Mouse (Mus musculus): ENCODE measurements around the gene Eml1. TPM values are rescaled to one million over a fixed set of nuclear protein-coding genes. Genes with fewer than 3 reads are reported as not detected.

The Eml1 gene
- total RNA-seq (2018; cell fraction: chromatin; rRNA removed) = 1 to 10 TPM in 2 of 26 experiments, not detected in 24; 1.2 to 2.8 TPM
- total RNA-seq (2018; cell fraction: cytosol; rRNA removed) = not detected
- total RNA-seq (2018; cell fraction: nucleus; rRNA removed) = under 1 TPM in 1 of 26 experiments, not detected in 25; 0.45 TPM
- not detected in 3 replicates for polyA plus RNA-seq (2018)

DNA sequence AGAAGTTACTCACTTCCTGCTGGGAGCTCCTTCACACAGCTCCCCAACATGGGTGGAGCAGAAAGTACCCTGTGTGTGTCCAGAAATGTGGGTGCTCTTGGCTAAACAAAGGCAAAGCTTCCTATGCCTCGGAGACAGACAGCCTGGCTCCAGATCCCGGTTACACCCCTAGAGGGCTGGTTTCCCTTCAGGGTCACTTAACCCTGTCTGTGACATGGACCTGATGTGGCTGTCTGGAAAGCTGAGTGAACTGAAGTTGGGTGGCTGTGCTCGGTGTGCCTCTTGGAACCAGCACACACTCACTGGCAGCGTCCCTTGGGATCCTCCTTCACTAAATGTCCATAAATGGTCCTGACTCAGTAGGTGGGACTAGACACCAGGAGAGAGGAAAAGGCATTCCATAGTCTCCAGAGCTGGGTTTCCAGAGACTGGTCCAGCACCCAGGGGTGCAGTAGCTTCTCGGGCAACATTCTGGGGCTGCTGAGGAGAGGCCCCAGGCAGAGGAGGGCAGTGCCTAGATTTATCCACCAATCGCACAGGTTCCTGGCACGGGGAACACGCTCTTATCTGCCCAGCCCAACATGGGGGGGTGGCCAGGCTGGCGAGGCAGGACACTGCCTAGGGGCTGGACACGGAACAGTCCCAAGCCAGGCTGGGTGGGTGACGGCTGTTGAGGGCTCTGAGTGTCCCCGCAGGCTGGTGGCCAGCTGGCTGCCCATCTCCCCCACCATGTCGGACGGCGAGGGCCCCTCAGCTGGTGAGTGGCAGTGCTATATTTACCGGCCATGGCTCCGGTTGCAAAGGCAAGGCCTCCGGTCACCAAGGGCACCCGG, at the start of gene Eml1:
Gene Eml1, plus strand, starts transcription at position 362 of the 833 bp plus-strand sequence.
- H3K4me3 ChIP-seq (ENCODE audit: inconsistent target) = no peak within 1 kb of the TSS
- 52% methylated on average over 18 of the region's 19 CpGs for WGBS (ENCODE audit: missing documents)
- no peaks in the 10 kb centered on the region for H3K36me3 ChIP-seq (ENCODE audit: inconsistent target)
- no peaks in the 10 kb centered on the region for H3K79me2 ChIP-seq (ENCODE audit: inconsistent target)
- H3K27ac ChIP-seq = no peak within 1 kb of the TSS

DNA sequence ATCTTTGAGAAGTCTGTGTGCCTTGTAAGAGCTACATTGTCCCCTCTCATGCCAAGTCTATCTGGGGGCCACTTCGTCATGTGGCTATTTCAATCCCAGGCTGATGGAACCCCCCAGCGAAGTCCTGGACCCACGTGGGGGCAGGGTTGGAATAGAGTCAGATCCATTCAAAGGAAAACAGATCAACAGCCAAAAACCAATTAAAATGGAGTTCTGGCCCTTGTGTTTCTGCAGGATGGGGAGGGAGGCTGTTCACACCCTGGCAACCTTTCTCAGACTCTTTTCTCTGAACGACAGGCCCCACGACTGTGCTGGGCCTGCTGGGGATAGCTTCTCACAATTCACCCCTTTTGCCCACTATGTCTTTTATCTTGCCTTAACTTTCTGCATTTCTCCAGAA, 44.4 kb upstream of the Eml1 start:
- no peaks in the 10 kb centered on the region for H3K36me3 ChIP-seq (ENCODE audit: inconsistent target)
- 64% methylated on average over 5 of the region's 5 CpGs for WGBS (ENCODE audit: missing documents)
- no peak overlapping the region for H3K4me3 ChIP-seq (ENCODE audit: inconsistent target)
- no peak overlapping the region for H3K27ac ChIP-seq
- no peaks in the 10 kb centered on the region for H3K79me2 ChIP-seq (ENCODE audit: inconsistent target)

DNA sequence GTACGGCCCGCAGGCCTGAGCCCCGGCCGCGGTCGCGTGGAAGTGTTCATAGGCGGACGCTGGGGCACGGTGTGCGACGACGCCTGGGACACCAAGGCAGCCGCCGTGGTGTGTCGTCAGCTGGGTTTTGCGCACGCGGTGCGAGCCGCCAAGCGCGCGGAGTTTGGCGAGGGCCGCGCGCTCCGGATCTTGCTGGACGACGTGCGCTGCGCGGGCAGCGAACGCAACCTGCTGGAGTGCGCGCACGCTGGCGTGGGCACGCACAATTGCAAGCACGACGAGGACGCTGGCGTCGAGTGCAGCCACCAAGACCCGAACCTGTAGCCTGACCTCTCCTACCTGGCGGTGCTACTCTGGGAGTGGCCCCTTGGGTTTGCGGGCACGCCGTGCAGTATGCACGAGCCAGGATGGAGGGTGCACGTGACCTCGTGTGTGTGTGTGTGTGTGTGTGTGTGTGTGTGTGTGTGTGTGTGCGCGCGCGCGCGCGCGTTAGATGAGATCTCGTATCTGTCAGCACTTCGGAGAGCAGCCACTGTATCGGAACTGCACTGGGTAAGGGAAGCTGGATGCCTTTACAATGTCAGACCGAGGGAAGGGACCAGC, 42.8 kb upstream of the Eml1 start:
- H3K36me3 ChIP-seq (ENCODE audit: inconsistent target) = no peaks in the 10 kb centered on the region
- H3K27ac ChIP-seq = no peak overlapping the region
- WGBS (ENCODE audit: missing documents) = 4% methylated on average over 53 of the region's 66 CpGs
- no peaks in the 10 kb centered on the region for H3K79me2 ChIP-seq (ENCODE audit: inconsistent target)
- no peak overlapping the region for H3K4me3 ChIP-seq (ENCODE audit: inconsistent target)

DNA sequence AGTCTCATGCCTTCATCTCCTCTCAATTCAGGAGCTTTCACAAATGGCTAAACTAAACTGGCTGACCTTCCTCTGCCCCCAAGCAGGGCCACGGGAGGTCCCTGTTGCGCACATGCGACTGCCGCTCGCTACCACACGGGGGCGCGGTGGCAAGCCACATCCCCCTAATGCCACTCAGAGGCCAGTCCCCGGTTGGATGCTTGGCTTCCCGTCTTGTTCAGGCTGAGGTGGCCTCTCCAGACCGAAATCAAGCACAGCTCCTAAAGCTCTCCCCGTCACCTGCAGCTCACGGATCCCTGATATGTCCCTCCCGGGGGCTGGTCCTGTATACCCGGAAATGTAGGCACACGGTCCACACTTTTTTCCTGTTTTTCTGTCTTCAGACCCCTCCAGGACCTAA, 37.7 kb upstream of the Eml1 start:
- Histone ChIP-seq H3K4me3 (ENCODE audit: inconsistent target) (no peak overlapping the region), H3K27ac (no peak overlapping the region), H3K79me2 (ENCODE audit: inconsistent target) (no peaks in the 10 kb centered on the region), H3K36me3 (ENCODE audit: inconsistent target) (no peaks in the 10 kb centered on the region)
- WGBS (ENCODE audit: missing documents) = 3% methylated on average over 16 of the region's 16 CpGs

DNA sequence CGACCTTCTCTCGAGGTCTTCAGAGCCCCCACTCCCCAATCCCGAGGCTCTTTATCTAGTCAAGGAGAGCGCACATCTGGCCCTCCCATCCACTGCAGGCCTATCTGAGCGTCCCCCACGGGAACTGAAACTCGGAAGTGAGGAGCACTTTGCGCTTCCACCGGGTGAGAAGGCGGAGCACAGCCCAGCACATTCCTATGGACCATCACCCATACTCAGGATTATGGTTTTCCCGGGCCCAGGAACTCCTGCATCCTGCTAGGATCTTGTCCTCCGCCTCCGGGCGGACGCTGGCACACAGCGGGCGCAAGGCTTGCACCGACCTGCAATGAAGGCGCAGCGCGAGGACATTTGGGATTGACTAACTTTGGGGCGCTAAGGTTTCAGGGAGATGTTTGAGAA, 37.3 kb upstream of the Eml1 start:
- Histone ChIP-seq H3K36me3 (ENCODE audit: inconsistent target) (no peaks in the 10 kb centered on the region), H3K4me3 (ENCODE audit: inconsistent target) (no peak overlapping the region), H3K27ac (no peak overlapping the region), H3K79me2 (ENCODE audit: inconsistent target) (no peaks in the 10 kb centered on the region)
- 1% methylated on average over 22 of the region's 22 CpGs for WGBS (ENCODE audit: missing documents)

DNA sequence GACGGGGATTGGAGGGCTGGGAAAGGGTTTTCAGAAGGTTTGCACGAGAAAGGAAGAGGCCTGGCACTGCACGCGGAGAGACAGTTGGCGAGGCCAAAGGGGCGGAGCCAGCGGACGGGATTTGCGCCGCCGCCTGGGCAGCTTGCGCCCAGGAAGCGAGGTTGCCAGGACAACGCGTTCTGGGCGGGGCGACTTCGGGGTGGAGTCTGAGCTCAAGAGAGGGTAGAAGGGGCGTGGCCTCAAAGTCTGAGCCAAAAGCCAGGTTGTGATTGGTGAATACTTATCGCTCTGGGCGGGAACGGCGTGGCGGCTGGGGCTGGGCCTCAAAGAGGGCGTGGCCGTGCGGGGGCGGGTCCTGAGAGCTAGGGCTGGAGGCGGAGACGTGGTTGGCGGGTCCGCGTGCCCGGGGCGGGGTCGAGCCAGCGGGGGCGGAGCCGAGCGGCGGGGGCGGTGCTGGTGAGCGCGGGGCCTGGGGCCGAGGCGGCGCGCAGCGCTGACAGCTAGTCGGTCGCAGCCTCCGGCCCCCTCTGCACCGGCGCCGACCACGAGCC, 36.8 kb upstream of the Eml1 start, which contains the start of gene Cyp46a1:
Gene Cyp46a1, plus strand, starts transcription at position 487 of the 551 bp plus-strand sequence.
- no peaks in the 10 kb centered on the region for H3K36me3 ChIP-seq (ENCODE audit: inconsistent target)
- H3K27ac ChIP-seq = no peak within 1 kb of the TSS
- H3K4me3 ChIP-seq (ENCODE audit: inconsistent target) = no peak within 1 kb of the TSS
- WGBS (ENCODE audit: missing documents) = 2% methylated on average over 47 of the region's 56 CpGs
- no peaks in the 10 kb centered on the region for H3K79me2 ChIP-seq (ENCODE audit: inconsistent target)

DNA sequence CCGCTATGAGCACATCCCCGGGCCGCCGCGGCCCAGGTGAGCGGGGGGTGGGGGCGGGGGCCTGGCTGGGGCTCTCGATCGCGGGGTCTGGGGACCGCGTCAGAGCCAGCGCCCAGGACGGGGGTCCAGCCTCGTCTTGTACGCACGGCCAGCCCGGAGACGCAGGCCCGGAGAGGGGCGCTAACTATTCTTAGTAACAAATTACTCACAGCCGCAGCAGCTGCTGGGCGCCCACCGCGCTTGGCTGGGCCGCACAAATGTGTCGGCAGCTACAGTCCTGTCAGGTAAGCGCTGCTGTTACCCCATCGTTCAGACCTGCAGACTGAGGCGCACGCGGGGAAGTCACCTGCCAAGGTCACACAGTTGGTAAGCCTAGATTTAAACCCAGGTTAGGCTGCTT, 36.2 kb upstream of the Eml1 start:
- 3% methylated on average over 15 of the region's 32 CpGs for WGBS (ENCODE audit: missing documents)
- Histone ChIP-seq H3K4me3 (ENCODE audit: inconsistent target) (no peak overlapping the region), H3K27ac (no peak overlapping the region), H3K36me3 (ENCODE audit: inconsistent target) (no peaks in the 10 kb centered on the region), H3K79me2 (ENCODE audit: inconsistent target) (no peaks in the 10 kb centered on the region)

DNA sequence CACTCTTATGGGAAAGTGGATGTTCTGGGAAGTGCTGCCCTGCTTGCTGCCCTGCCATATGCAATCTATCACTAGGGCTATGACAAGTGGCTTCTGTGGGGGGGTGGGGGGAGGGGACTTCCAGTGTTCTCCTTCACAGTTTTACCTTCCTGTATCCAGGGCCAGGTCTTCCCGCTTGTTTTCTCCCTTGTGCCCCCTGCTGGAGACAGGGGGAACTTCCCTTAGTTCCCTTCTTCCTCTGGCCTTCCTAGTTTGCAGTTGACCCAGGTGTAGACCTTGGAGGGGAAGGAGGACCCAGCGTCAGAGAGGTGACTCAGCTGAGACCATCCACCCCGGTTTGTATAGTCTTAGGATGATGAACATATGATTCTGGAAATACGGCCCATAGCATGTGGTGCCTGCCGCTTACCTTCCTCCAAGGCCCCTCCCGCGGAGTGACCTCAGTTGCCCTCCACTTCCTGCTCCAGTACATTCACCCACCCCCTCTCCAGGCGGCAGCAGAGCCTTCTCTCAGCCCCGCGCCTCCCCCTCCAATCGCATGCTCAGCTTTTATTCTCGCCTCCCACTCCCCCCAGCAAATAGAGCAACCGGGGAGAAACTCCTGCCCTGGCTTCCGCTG, 32.1 kb upstream of the Eml1 start:
- Histone ChIP-seq H3K4me3 (ENCODE audit: inconsistent target) (no peak overlapping the region), H3K36me3 (ENCODE audit: inconsistent target) (no peaks in the 10 kb centered on the region), H3K79me2 (ENCODE audit: inconsistent target) (no peaks in the 10 kb centered on the region), H3K27ac (no peak overlapping the region)
- 23% methylated on average over 14 of the region's 14 CpGs for WGBS (ENCODE audit: missing documents)

DNA sequence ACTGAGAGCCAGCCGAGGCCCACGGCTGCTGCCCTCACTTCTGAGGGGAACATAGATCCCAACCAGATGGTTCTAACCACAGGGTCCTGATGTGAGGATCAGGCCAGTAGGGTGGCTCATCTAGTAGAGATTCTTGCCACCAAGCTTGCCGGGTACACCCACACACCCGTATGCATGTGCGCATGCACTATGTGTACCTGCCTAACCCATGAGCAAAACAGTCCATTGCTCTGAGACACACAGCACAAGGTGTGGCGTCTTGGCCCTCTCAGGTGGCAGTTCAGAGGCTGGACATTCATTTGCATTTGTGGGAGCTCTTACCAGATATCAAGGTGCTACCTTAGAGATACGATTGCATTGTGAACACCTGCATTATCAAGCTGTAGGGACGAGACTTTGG, 22.6 kb upstream of the Eml1 start:
- Histone ChIP-seq H3K79me2 (ENCODE audit: inconsistent target) (no peaks in the 10 kb centered on the region), H3K36me3 (ENCODE audit: inconsistent target) (no peaks in the 10 kb centered on the region), H3K27ac (no peak overlapping the region), H3K4me3 (ENCODE audit: inconsistent target) (no peak overlapping the region)
- 77% methylated on average over 8 of the region's 8 CpGs for WGBS (ENCODE audit: missing documents)

DNA sequence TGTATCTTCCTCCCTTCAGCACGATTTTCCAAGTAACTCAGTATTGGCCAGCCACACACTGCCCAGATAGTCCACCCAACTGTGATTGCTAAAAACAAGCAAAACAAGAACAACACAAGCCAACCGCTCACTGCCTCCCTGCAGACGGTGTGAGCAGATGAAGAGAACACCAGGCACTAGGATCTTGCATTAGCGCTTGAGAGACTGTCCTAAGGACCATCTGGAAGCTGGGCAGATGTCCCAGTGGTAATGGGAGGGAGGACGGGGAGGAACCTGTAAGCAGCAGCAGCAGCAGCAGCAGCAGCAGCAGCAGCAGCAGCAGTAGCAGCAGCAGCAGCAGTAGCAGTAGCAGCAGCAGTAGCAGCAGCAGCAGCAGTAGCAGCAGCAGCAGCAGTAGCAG, 21.7 kb upstream of the Eml1 start:
- H3K4me3 ChIP-seq (ENCODE audit: inconsistent target) = no peak overlapping the region
- 75% methylated on average over 5 of the region's 5 CpGs for WGBS (ENCODE audit: missing documents)
- no peak overlapping the region for H3K27ac ChIP-seq
- H3K36me3 ChIP-seq (ENCODE audit: inconsistent target) = no peaks in the 10 kb centered on the region
- H3K79me2 ChIP-seq (ENCODE audit: inconsistent target) = no peaks in the 10 kb centered on the region

DNA sequence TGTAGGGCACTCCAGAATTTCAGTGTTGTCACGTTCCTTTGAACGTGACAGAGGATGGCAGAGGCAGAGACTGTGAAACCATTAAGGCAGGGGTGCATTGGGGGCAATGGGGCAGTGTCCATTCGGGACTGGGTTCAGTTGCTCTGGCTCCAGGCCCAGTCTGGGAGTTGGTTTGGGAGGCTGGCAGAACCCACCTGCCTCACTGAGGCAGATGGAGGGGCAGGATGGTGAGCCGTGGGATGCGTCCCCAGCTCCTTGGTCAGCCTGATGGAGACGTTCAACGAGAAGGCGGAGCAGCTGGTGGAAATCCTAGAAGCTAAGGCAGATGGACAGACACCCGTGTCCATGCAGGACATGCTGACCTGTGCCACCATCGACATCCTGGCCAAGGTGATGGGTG, 19.8 kb upstream of the Eml1 start:
- 80% methylated on average over 10 of the region's 10 CpGs for WGBS (ENCODE audit: missing documents)
- Histone ChIP-seq H3K27ac (no peak overlapping the region), H3K36me3 (ENCODE audit: inconsistent target) (no peaks in the 10 kb centered on the region), H3K4me3 (ENCODE audit: inconsistent target) (no peak overlapping the region), H3K79me2 (ENCODE audit: inconsistent target) (no peaks in the 10 kb centered on the region)

DNA sequence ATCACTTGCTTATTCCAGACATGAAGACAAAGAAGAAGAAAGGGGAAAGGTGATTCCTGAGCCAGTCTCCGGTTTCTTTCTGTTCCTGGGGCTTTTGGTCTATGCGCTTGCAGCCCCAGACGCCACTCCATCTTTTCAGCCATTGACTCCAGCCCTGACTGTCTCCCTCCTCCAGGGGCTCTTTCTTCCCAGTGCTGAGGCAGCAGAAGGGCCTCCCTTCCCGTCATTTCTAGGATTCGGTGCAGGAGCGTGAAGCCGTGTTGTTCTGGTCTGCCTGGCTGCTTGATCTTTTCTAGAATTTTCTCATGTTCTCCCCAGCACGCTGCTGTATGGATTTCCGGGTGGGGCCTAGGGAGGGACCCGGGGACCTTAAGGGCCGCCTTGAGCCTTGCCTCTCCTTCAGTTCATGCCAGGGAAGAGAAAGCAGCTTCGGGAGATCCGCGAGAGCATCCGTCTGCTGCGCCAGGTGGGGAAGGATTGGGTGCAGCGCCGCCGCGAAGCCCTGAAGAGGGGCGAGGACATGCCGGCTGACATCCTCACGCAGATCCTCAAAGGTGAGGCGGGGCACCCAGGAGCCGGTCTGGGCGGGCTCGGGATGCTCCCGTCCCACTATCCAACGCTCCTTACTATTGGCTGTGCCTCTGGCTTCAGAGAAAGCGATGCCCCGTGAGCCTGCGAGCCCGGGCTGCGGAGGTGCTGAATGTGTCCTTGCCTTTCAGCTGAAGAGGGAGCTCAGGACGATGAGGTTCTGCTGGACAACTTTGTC, 18.2 kb upstream of the Eml1 start:
- no peak overlapping the region for H3K27ac ChIP-seq
- 13% methylated on average over 35 of the region's 35 CpGs for WGBS (ENCODE audit: missing documents)

DNA sequence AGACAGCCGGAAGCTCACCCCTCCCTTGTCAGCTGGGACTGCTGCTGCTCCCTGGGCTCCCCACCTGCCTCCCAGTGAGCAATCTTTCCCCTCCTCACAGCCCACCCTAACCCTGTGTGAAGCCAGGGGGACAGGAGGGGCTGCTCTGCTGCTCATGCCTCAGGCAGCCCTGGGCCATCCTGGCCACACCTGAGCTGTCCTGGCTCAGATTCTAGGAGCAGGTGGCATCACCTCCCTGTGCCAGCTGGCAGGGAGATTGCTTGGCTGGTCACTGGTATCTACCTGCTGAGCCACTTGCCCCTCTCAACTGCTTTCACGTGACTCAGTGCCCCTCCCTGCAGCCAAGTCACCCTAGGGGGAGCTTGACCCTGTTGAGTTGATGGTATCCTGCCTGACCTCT, 16.5 kb upstream of the Eml1 start:
- H3K36me3 ChIP-seq (ENCODE audit: inconsistent target) = no peaks in the 10 kb centered on the region
- H3K4me3 ChIP-seq (ENCODE audit: inconsistent target) = no peak overlapping the region
- no peak overlapping the region for H3K27ac ChIP-seq
- 77% methylated on average over 2 of the region's 2 CpGs for WGBS (ENCODE audit: missing documents)
- no peaks in the 10 kb centered on the region for H3K79me2 ChIP-seq (ENCODE audit: inconsistent target)

More for the DNA sequence above, 18.2 kb upstream of the Eml1 start:
- no peaks in the 10 kb centered on the region for H3K36me3 ChIP-seq (ENCODE audit: inconsistent target)
- no peaks in the 10 kb centered on the region for H3K79me2 ChIP-seq (ENCODE audit: inconsistent target)
- H3K4me3 ChIP-seq (ENCODE audit: inconsistent target) = no peak overlapping the region

DNA sequence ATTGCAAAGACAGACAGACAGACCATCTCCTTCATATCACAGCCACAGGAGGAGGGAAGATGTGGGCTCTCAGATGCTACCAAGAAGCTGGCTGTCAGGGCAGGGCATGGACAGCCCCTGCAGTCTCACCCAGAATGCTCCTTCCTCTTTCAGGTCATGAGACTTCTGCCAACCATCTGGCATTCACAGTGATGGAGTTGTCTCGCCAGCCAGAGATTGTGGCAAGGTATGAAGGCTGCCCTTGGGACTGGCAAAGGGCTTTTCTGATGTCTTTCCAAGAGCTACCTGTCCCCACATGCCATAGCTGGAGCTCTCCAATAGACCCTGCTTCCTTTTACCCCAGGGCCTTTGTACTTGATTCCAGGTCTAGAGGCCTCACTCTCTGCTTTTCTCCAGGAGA, 15.5 kb upstream of the Eml1 start:
- H3K36me3 ChIP-seq (ENCODE audit: inconsistent target) = no peaks in the 10 kb centered on the region
- no peak overlapping the region for H3K27ac ChIP-seq
- H3K79me2 ChIP-seq (ENCODE audit: inconsistent target) = no peaks in the 10 kb centered on the region
- 33% methylated on average over 1 of the region's 1 CpGs for WGBS (ENCODE audit: missing documents)
- H3K4me3 ChIP-seq (ENCODE audit: inconsistent target) = no peak overlapping the region

All from macrophage (primary cell).